Mouse (Mus musculus) cerebellum, adult 2 months (tissue): ENCODE data around the gene Cldn7. TPM values are rescaled to one million over a fixed set of nuclear protein-coding genes. Genes with fewer than 3 reads are reported as not detected.
A peak's percentile ranks its signal among the peaks of the same experiment; 100 is the strongest.
"Not testable (repeated sequence)": the region's sequence is repeated elsewhere in the genome, so short reads cannot be mapped to it uniquely, and the experiment has no call there.

Experiments
- DNase-seq, 2 experiments: peaks; one replicate each; pipeline ENCODE4 v3.0.0; 2021
- H3K27ac ChIP-seq: fragments of 200-500 bp; 2 replicates; pipeline ENCODE4 v1.5.1; 2012; ENCODE audit warnings: low read length, control low read depth, inconsistent platforms; ENCODE audit not compliant: insufficient read depth
- H3K27me3 ChIP-seq: fragments of 200-500 bp; 2 replicates; pipeline ENCODE4 v1.6.1; 2012; ENCODE audit warnings: inconsistent platforms, mild to moderate bottlenecking, low read length, moderate library complexity; ENCODE audit not compliant: control insufficient read depth, insufficient read depth
- H3K4me1 ChIP-seq: fragments of 200-500 bp; 2 replicates; pipeline ENCODE4 v1.6.1; 2011; ENCODE audit warnings: low read length; ENCODE audit not compliant: control insufficient read depth, insufficient read depth
- H3K4me3 ChIP-seq: fragments of 200-500 bp; replicated peaks from 2 replicates; pipeline ENCODE3; 2011; ENCODE audit warnings: mild to moderate bottlenecking, low read depth, low read length, control low read depth; ENCODE audit not compliant: insufficient read depth
- CTCF ChIP-seq: fragments of 200-500 bp; IDR thresholded peaks from 2 replicates; pipeline ENCODE4 v1.5.1; 2011; ENCODE audit warnings: low read depth, mild to moderate bottlenecking, control low read depth, low read length, moderate library complexity, borderline replicate concordance; ENCODE audit not compliant: insufficient read depth
- POLR2A ChIP-seq: fragments of 200-500 bp; IDR thresholded peaks from 2 replicates; pipeline ENCODE4 v1.6.1; 2011; ENCODE audit warnings: low read length, control low read depth, borderline replicate concordance; ENCODE audit not compliant: insufficient read depth
- WGBS: fragments of 180-500 bp; shearing (Covaris S2); methylation state at CpG from one replicate; pipeline ENCODE4 v1.1.7; 2018; 5-methylcytosine and 5-hydroxymethylcytosine counted together
- polyA plus RNA-seq: library from polyadenylated mRNA; depleted of rRNA; stranded (reverse); fragments of >200 nt; gene quantifications from 2 replicates; pipeline ENCODE4 v1.2.3, GENCODE M21; 2012

Gene Cldn7
- polyA plus RNA-seq, 1 experiment: 0.33 TPM

DNA sequence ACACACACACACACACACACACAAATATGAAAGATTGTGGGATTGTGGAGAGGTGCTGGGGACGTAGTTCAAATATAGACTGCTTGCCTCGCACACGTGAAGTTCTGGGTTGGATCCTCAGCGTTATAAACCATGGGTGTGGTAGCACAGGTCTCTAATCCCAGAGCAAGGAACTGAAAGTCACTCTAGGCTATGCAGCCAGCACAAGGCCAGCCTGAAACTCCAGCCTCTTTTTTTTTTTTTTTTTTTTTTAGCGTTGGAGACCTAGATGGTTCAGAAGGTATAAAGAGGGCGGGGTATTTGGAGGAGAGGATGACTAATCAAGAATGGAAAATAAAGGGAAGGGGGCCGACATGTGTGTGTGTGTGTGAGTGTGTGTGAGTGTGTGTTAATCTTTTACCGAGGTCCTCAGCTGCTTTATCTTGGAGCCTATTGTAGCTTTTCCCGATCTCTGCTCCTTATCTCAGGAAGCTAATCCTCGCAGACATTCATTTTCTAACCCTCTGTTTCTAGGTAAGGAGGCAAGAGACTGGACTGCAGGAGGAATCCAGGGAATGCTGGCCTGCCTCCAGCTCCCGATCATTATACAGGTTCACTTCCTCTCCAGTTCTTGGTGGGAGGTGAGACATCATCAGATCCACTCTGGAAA is 11.2 kb upstream of the Cldn7 start:
- no peaks in the 10 kb centered on the region; the same call in 1 of the 2 replicates for H3K27me3 ChIP-seq
- no peaks in the 10 kb centered on the region for H3K4me1 ChIP-seq
- no peak overlapping the region for H3K4me3 ChIP-seq
- TF ChIP-seq CTCF: no peak
- no peak for TF ChIP-seq POLR2A
- 62% methylated on average over 11 of the region's 11 CpGs for WGBS
- H3K27ac ChIP-seq: no peak overlapping the region
- DNase-seq: no peak

- not testable (repeated sequence) for H3K4me3 ChIP-seq, DNase-seq, H3K27me3 ChIP-seq, H3K27ac ChIP-seq, H3K4me1 ChIP-seq
- WGBS: 63% methylated on average over 4 of the region's 4 CpGs
Measured at GRCm38 (mm10) chr11:69955618-69956017, 9.0 kb upstream of the Cldn7 start.

- no peak overlapping the region for H3K4me3 ChIP-seq
- WGBS: 88% methylated on average over 1 of the region's 1 CpGs
- TF ChIP-seq POLR2A: no peak
- TF ChIP-seq CTCF: no peak
- no peak for DNase-seq
- no peak overlapping the region for H3K27ac ChIP-seq
- no peaks in the 10 kb centered on the region for H3K4me1 ChIP-seq
- no peaks in the 10 kb centered on the region; the same call in 1 of the 2 replicates for H3K27me3 ChIP-seq
Measured at GRCm38 (mm10) chr11:69956218-69956617, 8.4 kb upstream of the Cldn7 start.

- Histone ChIP-seq H3K27ac (no peak overlapping the region), H3K4me3 (no peak overlapping the region), H3K4me1 (no peaks in the 10 kb centered on the region), H3K27me3 (peaks cover 3% of the 10 kb centered on the region; the same call in 1 of the 2 replicates)
- DNase-seq: no peak
- WGBS: 20% methylated on average over 5 of the region's 5 CpGs
- TF ChIP-seq CTCF (0 out of 2 replicates have a peak, but pooled peaks have one; percentile 2), POLR2A (no peak)
Measured at GRCm38 (mm10) chr11:69960616-69961015, 4.0 kb upstream of the Cldn7 start.

- 55% methylated on average over 5 of the region's 5 CpGs for WGBS
- no peak for TF ChIP-seq POLR2A
- TF ChIP-seq CTCF: no peak
- no peak for DNase-seq
- peaks cover 5% of the 10 kb centered on the region; the same call in 1 of the 2 replicates for H3K27me3 ChIP-seq
- no peak overlapping the region for H3K27ac ChIP-seq
- H3K4me1 ChIP-seq: no peaks in the 10 kb centered on the region
- no peak overlapping the region for H3K4me3 ChIP-seq
Measured at GRCm38 (mm10) chr11:69961841-69962240, 2.7 kb upstream of the Cldn7 start.

DNA sequence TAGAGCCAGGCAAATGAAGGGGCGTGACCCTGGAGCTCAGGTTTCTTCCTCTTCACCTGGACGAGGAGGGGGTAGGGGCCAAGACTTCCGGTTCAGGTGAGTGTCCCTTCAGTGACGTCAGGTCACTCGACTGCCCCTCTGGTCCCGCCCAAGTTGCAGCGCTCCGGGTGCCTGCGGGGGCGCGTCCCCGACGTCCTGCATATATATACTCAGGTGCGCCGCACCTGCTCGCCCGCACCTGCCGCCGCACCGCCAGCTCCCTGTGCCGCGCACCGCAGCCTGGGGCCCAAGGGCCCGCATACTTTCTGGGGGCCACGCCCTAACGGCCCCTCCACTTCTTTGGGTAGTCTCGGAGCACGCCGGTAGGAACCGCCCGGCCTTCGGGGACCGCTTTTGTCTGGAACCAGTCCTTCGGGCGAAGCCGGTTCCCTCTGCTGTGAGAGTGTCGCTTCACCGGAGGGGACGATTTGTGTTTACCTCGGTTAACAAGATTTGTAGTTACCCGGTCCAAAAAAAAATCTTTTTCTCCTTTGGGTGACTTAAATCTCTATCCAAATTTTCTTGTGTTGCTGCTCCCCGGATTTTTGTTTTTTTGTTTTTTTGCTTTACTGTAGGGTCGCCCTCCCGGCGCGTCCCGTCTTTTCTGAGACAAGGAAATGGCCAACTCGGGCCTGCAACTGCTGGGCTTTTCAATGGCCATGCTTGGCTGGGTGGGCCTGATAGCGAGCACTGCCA is 859 bp downstream of the Cldn7 start:
- Histone ChIP-seq H3K27me3 (peaks cover 5% of the 10 kb centered on the region; the same call in 1 of the 2 replicates), H3K4me3 (no peak overlapping the region), H3K4me1 (no peaks in the 10 kb centered on the region), H3K27ac (no peak overlapping the region)
- TF ChIP-seq CTCF (no peak), POLR2A (no peak)
- DNase-seq: no peak
- WGBS: 3% methylated on average over 49 of the region's 49 CpGs

- H3K27ac ChIP-seq: no peak overlapping the region
- no peak overlapping the region for H3K4me3 ChIP-seq
- H3K4me1 ChIP-seq: no peaks in the 10 kb centered on the region
- peaks cover 5% of the 10 kb centered on the region; the same call in 1 of the 2 replicates for H3K27me3 ChIP-seq
- DNase-seq: no peak
- 3% methylated on average over 59 of the region's 59 CpGs for WGBS
- no peak for TF ChIP-seq POLR2A
- no peak for TF ChIP-seq CTCF
Measured at GRCm38 (mm10) chr11:69966006-69966859, 1.7 kb downstream of the Cldn7 start.
